Mouse (Mus musculus) ES-E14 (cell line): ENCODE measurements around the gene Sdhc.

Experiments used
- CHD2 ChIP-seq: IDR thresholded peaks from 2 replicates; pipeline ENCODE4 v1.6.1; 2014; ENCODE audit warnings: mild to moderate bottlenecking, low read depth, low read length, inconsistent platforms
- HCFC1 ChIP-seq: IDR thresholded peaks from 2 replicates; pipeline ENCODE4 v1.6.1; 2012; ENCODE audit warnings: low read length, inconsistent platforms, borderline replicate concordance; ENCODE audit not compliant: insufficient read depth
- MAFK ChIP-seq: IDR thresholded peaks from 2 replicates; pipeline ENCODE4 v1.6.1; 2014; ENCODE audit warnings: mild to moderate bottlenecking, low read depth, low read length, inconsistent platforms; ENCODE audit not compliant: insufficient read depth
- ZC3H11A ChIP-seq: IDR thresholded peaks from 2 replicates; pipeline ENCODE4 v1.6.1; 2012; ENCODE audit warnings: low read depth, mild to moderate bottlenecking, inconsistent platforms, low read length, borderline replicate concordance
- ZNF384 ChIP-seq: IDR thresholded peaks from 2 replicates; pipeline ENCODE4 v1.6.1; 2012; ENCODE audit warnings: low read depth, low read length, inconsistent platforms

GRCm38 (mm10) chr1:171118269-171118684 lies 32.1 kb downstream of the Sdhc start:
- TF ChIP-seq CHD2 = no peak
- TF ChIP-seq MAFK = no peak
- no peak for TF ChIP-seq HCFC1
- no peak for TF ChIP-seq ZNF384
- TF ChIP-seq ZC3H11A = peak; percentile 78; the same call in 1 of the 2 replicates
